Mouse (Mus musculus) liver, embryonic 12.5 days (tissue): Measurements from ENCODE around the gene Fam181a. TPM values are rescaled to one million over a fixed set of nuclear protein-coding genes. Genes with fewer than 3 reads are reported as not detected.

Source experiments
- ATAC-seq: fragments of 200-750 bp; cut with Nextera tagmentation; 2 replicates; pipeline ENCODE4 v1.8.0; 2017; ENCODE audit warnings: moderate number of reproducible peaks, mild to moderate bottlenecking, moderate library complexity
- H3K27ac ChIP-seq: fragments of 300-500 bp; sonication (generic); 2 replicates; pipeline ENCODE4 v1.5.1; 2016; ENCODE audit warnings: mild to moderate bottlenecking
- H3K27me3 ChIP-seq: fragments of 300-500 bp; sonication (generic); replicated peaks from 2 replicates; pipeline ENCODE4 v1.6.1; 2016; ENCODE audit warnings: mild to moderate bottlenecking, moderate library complexity
- H3K36me3 ChIP-seq: fragments of 300-500 bp; sonication (generic); 2 replicates; pipeline ENCODE4 v1.6.1; 2016; ENCODE audit warnings: mild to moderate bottlenecking, moderate library complexity
- H3K4me1 ChIP-seq: fragments of 300-500 bp; sonication (generic); 2 replicates; pipeline ENCODE4 v1.6.1; 2016
- H3K4me2 ChIP-seq: fragments of 300-500 bp; sonication (generic); 2 replicates; pipeline ENCODE4 v1.6.1; 2016; ENCODE audit warnings: mild to moderate bottlenecking, moderate library complexity
- H3K4me3 ChIP-seq: fragments of 300-500 bp; sonication (generic); 2 replicates; pipeline ENCODE4 v1.5.1; 2016; ENCODE audit warnings: mild to moderate bottlenecking, moderate library complexity
- H3K9ac ChIP-seq: fragments of 300-500 bp; sonication (generic); 2 replicates; pipeline ENCODE4 v1.6.1; 2016; ENCODE audit warnings: mild to moderate bottlenecking, moderate library complexity
- H3K9me3 ChIP-seq: fragments of 300-500 bp; sonication (generic); replicated peaks from 2 replicates; pipeline ENCODE4 v1.6.1; 2016; ENCODE audit warnings: mild to moderate bottlenecking, moderate library complexity
- WGBS: fragments of 180-500 bp; shearing (Covaris S2); methylation state at CpG from one replicate; pipeline ENCODE4 v1.1.7; 2016; ENCODE audit not compliant: insufficient replicate concordance; 5-methylcytosine and 5-hydroxymethylcytosine counted together
- polyA plus RNA-seq: library from polyadenylated mRNA; unstranded; fragments of >200 nt; fragmentation: Nextera tagmentation; extraction: Ambion mirVana; gene quantifications from 2 replicates; pipeline ENCODE4 v1.2.1, GENCODE M21; 2016

The Fam181a gene
- not detected in 2 replicates for polyA plus RNA-seq

- 0 out of 2 replicates have a peak, but pooled peaks cover 8% of the 10 kb centered on the region for H3K9me3 ChIP-seq
- no peak within 1 kb of the TSS for H3K4me3 ChIP-seq
- H3K36me3 ChIP-seq = no peaks in the 10 kb centered on the region
- no peaks in the 10 kb centered on the region for H3K4me1 ChIP-seq
- H3K27me3 ChIP-seq = peaks cover 34% of the 10 kb centered on the region
- no peak within 1 kb of the TSS for H3K4me2 ChIP-seq
- no peak within 1 kb of the TSS for H3K27ac ChIP-seq
- WGBS = 43% methylated on average over 2 of the region's 2 CpGs
- H3K9ac ChIP-seq = no peak within 1 kb of the TSS
- ATAC-seq = no peak
These were observed at the start of gene Fam181a for GRCm38 (mm10) chr12:103310744-103311267. Gene Fam181a (plus strand): TSS chr12:103310975.

DNA sequence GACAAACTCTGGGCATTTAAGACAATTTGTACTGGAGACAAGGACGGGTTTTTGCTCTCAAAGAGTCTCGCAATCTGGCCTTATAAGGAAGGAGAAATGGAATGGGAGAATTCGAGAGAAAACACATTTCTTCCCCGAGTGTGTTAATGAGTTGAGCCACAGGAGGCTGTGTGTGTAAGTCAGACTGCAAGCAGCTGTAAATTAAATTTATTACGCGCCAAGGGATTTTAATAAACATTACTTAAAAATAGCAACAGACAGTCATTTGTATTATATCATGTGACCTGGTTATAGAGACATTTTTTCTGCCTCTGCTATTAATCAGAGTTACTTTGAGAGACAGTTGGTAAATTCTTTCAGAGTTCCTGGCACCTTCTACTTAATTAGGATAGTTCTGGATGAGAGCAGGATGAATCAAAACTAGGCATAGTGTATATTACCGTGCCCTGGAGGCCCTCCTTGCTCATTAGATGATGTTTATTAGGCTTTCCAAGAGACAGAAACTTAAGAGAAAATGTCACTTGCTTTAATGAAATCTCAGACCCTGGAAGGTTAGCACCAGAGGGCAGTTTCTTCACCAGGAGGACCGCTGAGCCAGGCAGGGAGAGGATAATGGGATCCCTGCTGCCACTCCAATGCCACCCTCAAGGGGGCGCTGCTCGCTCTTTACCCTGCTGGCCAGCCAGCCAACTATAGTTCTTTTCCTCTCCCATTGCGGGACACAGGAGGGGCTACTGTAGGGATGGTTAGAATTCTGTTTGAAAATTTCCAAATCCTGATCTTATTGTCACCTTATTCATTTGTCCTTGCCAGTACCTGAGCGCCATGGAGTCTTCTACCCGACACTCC, 48.5 kb upstream of the Fam181a start:
- H3K4me3 ChIP-seq = no peak overlapping the region
- H3K4me1 ChIP-seq = no peaks in the 10 kb centered on the region
- H3K27me3 ChIP-seq = no peaks in the 10 kb centered on the region
- H3K4me2 ChIP-seq = no peak overlapping the region
- no peak overlapping the region for H3K9ac ChIP-seq
- 51% methylated on average over 13 of the region's 13 CpGs for WGBS
- H3K36me3 ChIP-seq = no peaks in the 10 kb centered on the region
- ATAC-seq = no peak
- H3K27ac ChIP-seq = no peak overlapping the region
- no peaks in the 10 kb centered on the region for H3K9me3 ChIP-seq

DNA sequence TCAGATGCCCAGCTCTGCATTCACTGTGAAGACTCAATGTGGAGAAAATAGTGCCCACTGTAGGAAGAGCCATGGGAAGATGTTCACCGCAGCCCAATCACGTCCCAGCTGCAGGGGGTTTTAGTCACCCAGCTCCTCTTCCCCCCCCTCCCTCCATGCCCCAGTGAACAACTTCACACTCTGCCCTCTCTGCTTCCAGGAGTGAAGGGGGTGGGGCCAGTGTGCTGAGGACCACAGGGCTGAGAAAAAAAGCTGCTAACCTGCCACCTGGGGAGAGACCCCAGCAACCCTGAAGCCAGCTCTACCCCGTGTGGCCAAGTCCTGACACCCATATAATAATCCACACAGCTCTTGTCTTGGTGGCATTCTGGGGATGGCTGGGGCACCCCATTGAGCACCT, 44.2 kb upstream of the Fam181a start:
- H3K27me3 ChIP-seq = no peaks in the 10 kb centered on the region
- H3K27ac ChIP-seq = no peak overlapping the region
- H3K9me3 ChIP-seq = no peaks in the 10 kb centered on the region
- no peaks in the 10 kb centered on the region for H3K36me3 ChIP-seq
- H3K4me2 ChIP-seq = no peak overlapping the region
- WGBS = 21% methylated on average over 3 of the region's 3 CpGs
- no peak for ATAC-seq
- H3K4me3 ChIP-seq = no peak overlapping the region
- H3K9ac ChIP-seq = no peak overlapping the region
- no peaks in the 10 kb centered on the region for H3K4me1 ChIP-seq

DNA sequence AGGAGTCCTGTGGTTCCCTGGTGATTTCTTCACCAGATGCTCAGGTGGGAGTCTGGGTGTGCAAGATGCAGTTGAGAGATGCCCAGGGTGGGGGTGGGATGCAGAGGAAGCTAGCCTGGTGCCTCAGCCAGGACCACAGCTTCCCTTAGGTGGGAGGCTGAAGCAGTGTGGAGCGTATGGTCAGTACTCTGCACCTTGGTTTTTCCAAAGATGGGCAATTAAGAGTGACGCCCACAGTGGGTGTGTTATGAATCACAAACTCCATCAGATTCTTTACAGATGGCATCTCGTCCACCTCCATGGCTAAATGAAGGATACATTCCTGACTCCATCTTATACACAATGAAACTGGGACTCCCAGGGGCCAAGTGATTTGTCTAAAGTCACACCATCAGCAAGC, 38.6 kb upstream of the Fam181a start:
- Histone ChIP-seq H3K4me1 (no peaks in the 10 kb centered on the region), H3K27me3 (no peaks in the 10 kb centered on the region), H3K9ac (no peak overlapping the region), H3K9me3 (no peaks in the 10 kb centered on the region), H3K36me3 (no peaks in the 10 kb centered on the region), H3K4me2 (no peak overlapping the region), H3K27ac (no peak overlapping the region), H3K4me3 (no peak overlapping the region)
- ATAC-seq = no peak
- 54% methylated on average over 3 of the region's 3 CpGs for WGBS

DNA sequence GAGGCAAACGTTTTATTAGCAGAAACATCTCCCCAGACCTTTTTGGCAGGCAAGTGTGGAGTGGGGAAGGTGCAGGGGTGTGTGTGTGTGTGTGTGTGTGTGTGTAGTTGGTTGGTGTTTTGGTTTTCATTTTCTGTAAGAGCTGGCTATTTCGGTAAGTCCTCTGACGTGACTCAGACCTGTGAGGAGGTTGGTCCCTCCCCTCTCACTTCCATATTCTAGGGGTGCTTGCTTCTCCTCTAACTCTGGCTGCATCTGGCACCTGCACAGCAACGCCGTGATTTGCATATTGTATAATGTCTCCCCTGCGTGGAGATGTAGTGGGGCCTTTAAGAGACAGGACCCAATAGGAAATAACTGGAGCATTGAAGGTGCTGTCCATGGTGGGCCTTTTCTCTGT, 37.7 kb upstream of the Fam181a start:
- H3K27ac ChIP-seq = no peak overlapping the region
- H3K27me3 ChIP-seq = no peaks in the 10 kb centered on the region
- no peak overlapping the region for H3K4me2 ChIP-seq
- no peak overlapping the region for H3K4me3 ChIP-seq
- no peak for ATAC-seq
- no peaks in the 10 kb centered on the region for H3K9me3 ChIP-seq
- 52% methylated on average over 6 of the region's 6 CpGs for WGBS
- no peak overlapping the region for H3K9ac ChIP-seq
- no peaks in the 10 kb centered on the region for H3K4me1 ChIP-seq
- H3K36me3 ChIP-seq = no peaks in the 10 kb centered on the region

DNA sequence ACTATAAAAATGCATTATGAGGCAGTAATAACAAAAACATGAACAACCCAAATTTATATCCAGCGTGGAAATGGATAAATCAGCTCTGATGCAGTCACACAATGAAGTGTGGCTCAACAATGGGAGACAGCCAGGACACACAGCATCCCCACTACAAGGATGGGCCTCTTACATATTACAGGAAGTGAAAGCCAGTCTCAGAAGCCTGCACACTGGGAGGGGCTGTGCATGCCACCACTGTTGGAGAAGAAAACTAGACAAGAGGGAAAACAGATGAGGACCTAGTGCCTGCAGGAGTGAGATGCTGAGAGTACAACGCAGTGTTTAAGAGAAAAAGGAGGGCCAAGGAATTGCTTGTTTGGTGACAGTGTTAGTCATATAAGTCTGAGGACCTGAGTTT, 37.0 kb upstream of the Fam181a start:
- Histone ChIP-seq H3K4me3 (no peak overlapping the region), H3K9ac (no peak overlapping the region), H3K4me1 (no peaks in the 10 kb centered on the region), H3K9me3 (no peaks in the 10 kb centered on the region), H3K27me3 (no peaks in the 10 kb centered on the region), H3K36me3 (no peaks in the 10 kb centered on the region), H3K27ac (no peak overlapping the region), H3K4me2 (no peak overlapping the region)
- ATAC-seq = no peak
- 62% methylated on average over 2 of the region's 2 CpGs for WGBS

GRCm38 (mm10) chr12:103276422-103276821, 34.4 kb upstream of the Fam181a start:
- Histone ChIP-seq H3K4me3 (no peak overlapping the region), H3K9ac (no peak overlapping the region), H3K9me3 (no peaks in the 10 kb centered on the region), H3K4me1 (no peaks in the 10 kb centered on the region), H3K27me3 (no peaks in the 10 kb centered on the region), H3K4me2 (no peak overlapping the region), H3K27ac (no peak overlapping the region), H3K36me3 (no peaks in the 10 kb centered on the region)
- ATAC-seq = no peak
- 51% methylated on average over 4 of the region's 4 CpGs for WGBS

- ATAC-seq = no peak
- Histone ChIP-seq H3K27me3 (no peaks in the 10 kb centered on the region), H3K4me3 (no peak overlapping the region), H3K9me3 (no peaks in the 10 kb centered on the region), H3K36me3 (no peaks in the 10 kb centered on the region), H3K27ac (no peak overlapping the region), H3K4me1 (no peaks in the 10 kb centered on the region), H3K9ac (no peak overlapping the region), H3K4me2 (no peak overlapping the region)
- WGBS = 39% methylated on average over 2 of the region's 2 CpGs
These were observed 29.3 kb upstream of the Fam181a start for GRCm38 (mm10) chr12:103281491-103281890.

DNA sequence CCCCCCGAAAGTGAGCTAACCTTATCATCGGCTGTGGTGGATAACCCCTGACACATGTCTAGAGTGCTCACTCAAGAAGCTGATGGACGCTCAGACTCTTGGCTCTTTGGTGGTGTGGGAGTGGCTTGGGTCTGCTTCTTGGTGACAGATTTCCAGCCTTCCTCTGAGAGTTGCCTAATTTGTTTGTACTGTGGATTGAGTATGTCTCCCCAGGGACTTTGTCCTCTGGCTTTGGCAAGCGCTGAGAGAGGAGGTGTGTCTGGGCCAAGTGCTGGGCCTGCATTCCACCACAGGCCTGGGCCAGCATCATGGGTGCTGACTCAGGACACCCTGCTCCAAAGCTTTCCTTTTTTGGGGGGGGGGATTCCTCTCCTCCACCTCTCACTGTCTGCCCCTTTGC, 28.9 kb upstream of the Fam181a start:
- Histone ChIP-seq H3K9ac (no peak overlapping the region), H3K4me1 (no peaks in the 10 kb centered on the region), H3K4me2 (no peak overlapping the region), H3K9me3 (no peaks in the 10 kb centered on the region), H3K4me3 (no peak overlapping the region), H3K27ac (no peak overlapping the region), H3K36me3 (no peaks in the 10 kb centered on the region), H3K27me3 (no peaks in the 10 kb centered on the region)
- ATAC-seq = peak; percentile 64
- 47% methylated on average over 4 of the region's 4 CpGs for WGBS

GRCm38 (mm10) chr12:103282936-103283335, 27.8 kb upstream of the Fam181a start:
- Histone ChIP-seq H3K36me3 (no peaks in the 10 kb centered on the region), H3K4me1 (no peaks in the 10 kb centered on the region), H3K27me3 (no peaks in the 10 kb centered on the region), H3K9me3 (no peaks in the 10 kb centered on the region), H3K4me2 (no peak overlapping the region), H3K4me3 (no peak overlapping the region), H3K9ac (no peak overlapping the region), H3K27ac (no peak overlapping the region)
- 54% methylated on average over 6 of the region's 6 CpGs for WGBS
- no peak for ATAC-seq

GRCm38 (mm10) chr12:103283411-103283810, 27.4 kb upstream of the Fam181a start:
- no peaks in the 10 kb centered on the region for H3K36me3 ChIP-seq
- no peak overlapping the region for H3K4me3 ChIP-seq
- no peaks in the 10 kb centered on the region for H3K27me3 ChIP-seq
- no peak for ATAC-seq
- H3K4me1 ChIP-seq = no peaks in the 10 kb centered on the region
- no peak overlapping the region for H3K27ac ChIP-seq
- H3K9me3 ChIP-seq = no peaks in the 10 kb centered on the region
- no peak overlapping the region for H3K9ac ChIP-seq
- 70% methylated on average over 3 of the region's 3 CpGs for WGBS
- no peak overlapping the region for H3K4me2 ChIP-seq

DNA sequence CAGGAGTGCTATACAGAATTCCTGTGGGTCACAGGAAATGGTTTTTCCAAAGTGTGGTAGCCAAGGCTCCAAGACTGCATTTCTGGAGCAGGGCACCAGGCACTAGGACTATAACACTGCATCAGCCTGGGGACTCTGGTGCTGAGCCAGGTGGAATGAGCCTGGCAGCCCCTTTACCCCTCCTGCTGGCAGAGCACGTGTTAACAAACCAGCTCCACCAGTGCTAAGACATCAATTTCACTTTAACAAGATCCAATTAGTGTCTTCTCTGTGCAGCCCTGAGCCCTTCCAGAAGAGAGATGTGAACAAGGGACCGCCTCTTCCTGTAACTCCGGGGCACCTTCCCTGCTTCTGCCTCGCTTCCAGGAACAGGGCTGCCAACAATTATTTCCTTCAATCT, 23.5 kb upstream of the Fam181a start:
- WGBS = 38% methylated on average over 4 of the region's 4 CpGs
- no peak overlapping the region for H3K27ac ChIP-seq
- no peaks in the 10 kb centered on the region for H3K9me3 ChIP-seq
- no peaks in the 10 kb centered on the region for H3K27me3 ChIP-seq
- no peak for ATAC-seq
- no peaks in the 10 kb centered on the region for H3K4me1 ChIP-seq
- H3K4me2 ChIP-seq = no peak overlapping the region
- H3K9ac ChIP-seq = no peak overlapping the region
- H3K36me3 ChIP-seq = no peaks in the 10 kb centered on the region
- no peak overlapping the region for H3K4me3 ChIP-seq
